Mouse (Mus musculus): ENCODE measurements around the gene Gxylt2.

Gxylt2 gene

GRCm38 (mm10) chr6:100716152-100716551, 11.6 kb downstream of the Gxylt2 start:
- no peak for DNase-seq (ENCODE audit: low spot score)

GRCm38 (mm10) chr6:100716817-100717216, 12.3 kb downstream of the Gxylt2 start:
- DNase-seq (ENCODE audit: low spot score): no peak

- DNase-seq (ENCODE audit: low spot score): no peak
These were observed 15.6 kb downstream of the Gxylt2 start for GRCm38 (mm10) chr6:100720098-100720501.

- DNase-seq (ENCODE audit: low spot score): no peak
These were observed 16.6 kb downstream of the Gxylt2 start for GRCm38 (mm10) chr6:100720882-100721721.

- DNase-seq (ENCODE audit: low spot score): no peak
These were observed 27.5 kb downstream of the Gxylt2 start for GRCm38 (mm10) chr6:100731996-100732375.

- no peak for DNase-seq (ENCODE audit: low spot score)
These were observed 28.0 kb downstream of the Gxylt2 start for GRCm38 (mm10) chr6:100732376-100733021.

GRCm38 (mm10) chr6:100733218-100733617, 28.7 kb downstream of the Gxylt2 start:
- DNase-seq (ENCODE audit: low spot score): no peak

GRCm38 (mm10) chr6:100734321-100734720, 29.8 kb downstream of the Gxylt2 start:
- DNase-seq (ENCODE audit: low spot score): no peak

- DNase-seq (ENCODE audit: low spot score): no peak
These were observed 54.1 kb downstream of the Gxylt2 start for GRCm38 (mm10) chr6:100758431-100759208.

- DNase-seq (ENCODE audit: low spot score): no peak
These were observed 63.2 kb downstream of the Gxylt2 start for GRCm38 (mm10) chr6:100767756-100768155.

- no peak for DNase-seq (ENCODE audit: low spot score)
These were observed 71.5 kb downstream of the Gxylt2 start for GRCm38 (mm10) chr6:100775923-100776505.

- no peak for DNase-seq (ENCODE audit: low spot score)
These were observed 74.1 kb downstream of the Gxylt2 start for GRCm38 (mm10) chr6:100778595-100778994.

- DNase-seq (ENCODE audit: low spot score): no peak
These were observed 75.9 kb downstream of the Gxylt2 start for GRCm38 (mm10) chr6:100780421-100780820.

GRCm38 (mm10) chr6:100781644-100782043, 77.1 kb downstream of the Gxylt2 start:
- no peak for DNase-seq (ENCODE audit: low spot score)

GRCm38 (mm10) chr6:100787726-100788125, 83.2 kb downstream of the Gxylt2 start:
- no peak for DNase-seq (ENCODE audit: low spot score)

- no peak for DNase-seq (ENCODE audit: low spot score)
These were observed 84.6 kb downstream of the Gxylt2 start for GRCm38 (mm10) chr6:100789161-100789560.

- DNase-seq (ENCODE audit: low spot score): no peak
These were observed 87.6 kb downstream of the Gxylt2 start for GRCm38 (mm10) chr6:100792055-100792659.

- no peak for DNase-seq (ENCODE audit: low spot score)
These were observed 88.6 kb downstream of the Gxylt2 start for GRCm38 (mm10) chr6:100792973-100793769.

- no peak for DNase-seq (ENCODE audit: low spot score)
These were observed 91.3 kb downstream of the Gxylt2 start for GRCm38 (mm10) chr6:100795797-100796196.

- DNase-seq (ENCODE audit: low spot score): no peak
These were observed 94.8 kb downstream of the Gxylt2 start for GRCm38 (mm10) chr6:100799290-100799689.

GRCm38 (mm10) chr6:100799766-100800165, 95.2 kb downstream of the Gxylt2 start:
- no peak for DNase-seq (ENCODE audit: low spot score)
